Mouse (Mus musculus) bone marrow, adult 2 months (tissue): ENCODE data around the gene Mgat1. TPM values are rescaled to one million over a fixed set of nuclear protein-coding genes. Genes with fewer than 3 reads are reported as not detected.
A peak's percentile ranks its signal among the peaks of the same experiment; 100 is the strongest.
"Not testable (repeated sequence)": the region's sequence is repeated elsewhere in the genome, so short reads cannot be mapped to it uniquely, and the experiment has no call there.

Source experiments
- H3K27ac ChIP-seq: fragments of 200-500 bp; 2 replicates; pipeline ENCODE4 v1.5.1; 2012; ENCODE audit warnings: low read depth, mild to moderate bottlenecking, control low read depth, inconsistent platforms, low read length; ENCODE audit not compliant: control insufficient read depth, poor library complexity, insufficient read depth
- H3K4me1 ChIP-seq: fragments of 200-500 bp; 2 replicates; pipeline ENCODE4 v1.6.1; 2011; ENCODE audit warnings: low read length; ENCODE audit not compliant: control insufficient read depth, insufficient read depth
- H3K4me3 ChIP-seq: fragments of 200-500 bp; replicated peaks from 2 replicates; pipeline ENCODE3; 2011; ENCODE audit warnings: mild to moderate bottlenecking, low read depth, low read length, control low read depth; ENCODE audit not compliant: control insufficient read depth
- CTCF ChIP-seq: fragments of 200-500 bp; IDR thresholded peaks from 2 replicates; pipeline ENCODE4 v1.5.1; 2011; ENCODE audit warnings: low read length, control low read depth; ENCODE audit not compliant: control insufficient read depth, insufficient read depth
- POLR2A ChIP-seq: fragments of 200-500 bp; IDR thresholded peaks from 2 replicates; pipeline ENCODE4 v1.6.1; 2011; ENCODE audit warnings: low read depth, mild to moderate bottlenecking, control low read depth, low read length, borderline replicate concordance; ENCODE audit not compliant: control insufficient read depth
- WGBS: fragments of 180-500 bp; shearing (Covaris S2); methylation state at CpG from one replicate; pipeline ENCODE4 v1.1.7; 2018; 5-methylcytosine and 5-hydroxymethylcytosine counted together
- polyA plus RNA-seq: library from polyadenylated mRNA; stranded (reverse); fragments of >200 nt; gene quantifications from 2 replicates; pipeline ENCODE4 v1.2.4, GENCODE M21; 2011; ENCODE audit warnings: low replicate concordance; ENCODE audit not compliant: missing spikeins, insufficient read depth, insufficient read length

Gene Mgat1
- polyA plus RNA-seq: 37.4 and 63.1 TPM in 2 replicates

- H3K4me1 ChIP-seq: peaks cover 9% of the 10 kb centered on the region; the same call in 1 of the 2 replicates
- peak within 1 kb of the TSS; percentile 70 for H3K4me3 ChIP-seq
- peak; percentile 66; the same call in 1 of the 2 replicates for TF ChIP-seq POLR2A
- TF ChIP-seq CTCF: no peak
- H3K27ac ChIP-seq: peak within 1 kb of the TSS; percentile 90
- under 1% methylated on average over 58 of the region's 60 CpGs for WGBS
Measured at GRCm38 (mm10) chr11:49243727-49244594, at the start of gene Mgat1. TSS of gene Mgat1 (plus strand) at chr11:49244191.

- 85% methylated on average over 9 of the region's 9 CpGs for WGBS
- not testable (repeated sequence) for H3K4me1 ChIP-seq, H3K4me3 ChIP-seq, H3K27ac ChIP-seq
Measured at GRCm38 (mm10) chr11:49194771-49195170, 49.2 kb upstream of the Mgat1 start.

- Histone ChIP-seq H3K4me3 (no peak overlapping the region), H3K4me1 (no peaks in the 10 kb centered on the region; the same call in 1 of the 2 replicates), H3K27ac (no peak overlapping the region)
- 32% methylated on average over 7 of the region's 7 CpGs for WGBS
- TF ChIP-seq CTCF: no peak
Measured at GRCm38 (mm10) chr11:49195819-49196322, 48.1 kb upstream of the Mgat1 start.

GRCm38 (mm10) chr11:49200666-49201065 lies 43.3 kb upstream of the Mgat1 start:
- Histone ChIP-seq H3K4me3 (no peak overlapping the region), H3K27ac (no peak overlapping the region), H3K4me1 (no peaks in the 10 kb centered on the region; the same call in 1 of the 2 replicates)
- TF ChIP-seq CTCF: no peak
- TF ChIP-seq POLR2A: no peak

GRCm38 (mm10) chr11:49201142-49201541 lies 42.8 kb upstream of the Mgat1 start:
- no peaks in the 10 kb centered on the region; the same call in 1 of the 2 replicates for H3K4me1 ChIP-seq
- no peak overlapping the region for H3K4me3 ChIP-seq
- H3K27ac ChIP-seq: no peak overlapping the region
- TF ChIP-seq POLR2A (no peak), CTCF (no peak)

GRCm38 (mm10) chr11:49202071-49202470 lies 41.9 kb upstream of the Mgat1 start:
- H3K4me1 ChIP-seq: no peaks in the 10 kb centered on the region; the same call in 1 of the 2 replicates
- 32% methylated on average over 2 of the region's 2 CpGs for WGBS
- TF ChIP-seq CTCF: no peak
- TF ChIP-seq POLR2A: no peak
- H3K27ac ChIP-seq: no peak overlapping the region
- peak overlapping the region; percentile 4 for H3K4me3 ChIP-seq

GRCm38 (mm10) chr11:49202523-49203061 lies 41.4 kb upstream of the Mgat1 start:
- under 1% methylated on average over 10 of the region's 10 CpGs for WGBS

GRCm38 (mm10) chr11:49203129-49203768 lies 40.7 kb upstream of the Mgat1 start, which contains the start of gene Zfp62:
TSS of gene Zfp62 (plus strand) at chr11:49203292.
- no peaks in the 10 kb centered on the region; the same call in 1 of the 2 replicates for H3K4me1 ChIP-seq
- peak within 1 kb of the TSS; percentile 98 for H3K4me3 ChIP-seq
- peak; percentile 80; the same call in 1 of the 2 replicates for TF ChIP-seq POLR2A
- no peak for TF ChIP-seq CTCF
- 0% methylated on average over 45 of the region's 47 CpGs for WGBS
- H3K27ac ChIP-seq: peak within 1 kb of the TSS; percentile 99

More at GRCm38 (mm10) chr11:49202523-49203061, 41.4 kb upstream of the Mgat1 start:
- TF ChIP-seq POLR2A (no peak), CTCF (no peak)
- no peaks in the 10 kb centered on the region; the same call in 1 of the 2 replicates for H3K4me1 ChIP-seq
- H3K27ac ChIP-seq: peak overlapping the region; percentile 99
- peak overlapping the region; percentile 98 for H3K4me3 ChIP-seq
